Mouse (Mus musculus): ENCODE data around the gene Lclat1.

DNA sequence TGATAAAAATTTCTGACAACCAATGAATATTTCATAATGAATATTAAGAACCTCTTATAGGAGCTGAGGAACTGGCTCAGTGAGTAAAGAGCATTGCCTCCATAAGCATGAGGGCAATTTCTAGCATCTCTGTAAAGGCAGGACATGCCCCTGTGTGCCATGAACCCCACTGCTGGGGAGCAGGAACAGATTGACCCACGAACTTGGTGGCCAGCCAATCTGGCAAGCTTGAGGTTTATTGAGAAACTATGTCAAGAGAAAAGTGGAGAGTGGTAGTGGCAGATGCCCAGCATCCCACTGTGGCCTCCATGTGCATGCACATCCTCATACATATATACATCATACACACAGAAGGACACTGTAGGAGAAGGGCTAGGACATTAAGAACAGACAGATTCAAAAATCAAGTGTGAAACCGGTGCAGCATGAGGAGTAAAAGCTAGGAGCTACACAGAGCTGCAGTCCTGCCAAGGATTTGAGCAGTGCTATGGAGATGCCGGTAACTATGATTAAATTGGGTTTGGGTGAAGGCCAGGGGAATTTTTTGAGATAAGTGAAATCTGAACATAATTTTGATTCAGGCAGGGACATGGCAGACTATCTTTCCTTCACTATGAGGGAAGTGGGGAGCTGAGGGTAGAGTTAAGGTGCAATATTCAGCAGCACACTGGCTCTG, 129.5 kb downstream of the Lclat1 start:
- TF ChIP-seq POLR2A (IDR thresholded peaks at IDR 0.05; ENCODE audit: insufficient read length, low read depth) (no peak), TCF12 (IDR thresholded peaks at IDR 0.05; ENCODE audit: insufficient read depth, poor library complexity, severe bottlenecking) (no peak), MAX (IDR thresholded peaks at IDR 0.05; ENCODE audit: low read depth) (no peak), TCF3 (IDR thresholded peaks at IDR 0.05; ENCODE audit: insufficient read length, low read depth) (no peak), E2F4 (IDR thresholded peaks at IDR 0.05; ENCODE audit: insufficient read depth) (no peak), POLR2AphosphoS2 (IDR thresholded peaks at IDR 0.05; ENCODE audit: insufficient read length, low read depth) (no peak), MYOD1 (IDR thresholded peaks at IDR 0.05; ENCODE audit: control insufficient read depth in 1 of 3, insufficient read length in 2 of 3, low read depth in 2 of 3) (no peak), REST (IDR thresholded peaks at IDR 0.05; ENCODE audit: insufficient read depth, insufficient read length) (no peak), CEBPB (IDR thresholded peaks at IDR 0.05; ENCODE audit: insufficient read depth, poor library complexity, severe bottlenecking) (no peak), MYOG (IDR thresholded peaks at IDR 0.05; ENCODE audit: control insufficient read depth in 1 of 3, insufficient read depth in 1 of 3, insufficient read length in 2 of 3, low read depth in 2 of 3) (no peak)
